Mouse (Mus musculus) neural tube, embryonic 12.5 days (tissue): ENCODE results near the gene Pom121l2. TPM values are rescaled to one million over a fixed set of nuclear protein-coding genes. Genes with fewer than 3 reads are reported as not detected.
A peak's percentile ranks its signal among the peaks of the same experiment; 100 is the strongest.

ENCODE experiments used
- ATAC-seq: fragments of 200-750 bp; cut with Nextera tagmentation; 2 replicates; pipeline ENCODE4 v1.8.0; 2017; ENCODE audit warnings: low read depth, mild to moderate bottlenecking, moderate TSS enrichment, moderate library complexity; ENCODE audit not compliant: low FRiP score
- H3K27ac ChIP-seq: fragments of 300-500 bp; sonication (generic); 2 replicates; pipeline ENCODE4 v1.5.1; 2016
- H3K27me3 ChIP-seq: fragments of 300-500 bp; sonication (generic); replicated peaks from 2 replicates; pipeline ENCODE4 v1.6.1; 2016; ENCODE audit warnings: mild to moderate bottlenecking
- H3K36me3 ChIP-seq: fragments of 300-500 bp; sonication (generic); 2 replicates; pipeline ENCODE4 v1.6.1; 2016; ENCODE audit warnings: mild to moderate bottlenecking
- H3K4me1 ChIP-seq: fragments of 300-500 bp; sonication (generic); 2 replicates; pipeline ENCODE4 v1.6.1; 2016
- H3K4me2 ChIP-seq: fragments of 300-500 bp; sonication (generic); replicated peaks from 2 replicates; pipeline ENCODE4 v1.6.1; 2016; ENCODE audit warnings: mild to moderate bottlenecking
- H3K4me3 ChIP-seq: fragments of 300-500 bp; sonication (generic); 2 replicates; pipeline ENCODE4 v1.5.1; 2016
- H3K9ac ChIP-seq: fragments of 300-500 bp; sonication (generic); 2 replicates; pipeline ENCODE4 v1.6.1; 2016; ENCODE audit warnings: mild to moderate bottlenecking
- H3K9me3 ChIP-seq: fragments of 300-500 bp; sonication (generic); 2 replicates; pipeline ENCODE4 v1.6.1; 2016; ENCODE audit warnings: mild to moderate bottlenecking
- WGBS: fragments of 180-500 bp; shearing (Covaris S2); methylation state at CpG from one replicate; pipeline ENCODE4 v1.1.7; 2016; 5-methylcytosine and 5-hydroxymethylcytosine counted together
- polyA plus RNA-seq: library from polyadenylated mRNA; unstranded; fragments of >200 nt; fragmentation: Nextera tagmentation; extraction: Ambion mirVana; gene quantifications from 2 replicates; pipeline ENCODE4 v1.2.1, GENCODE M21; 2016

Pom121l2 gene
- polyA plus RNA-seq, 1 experiment from 2014 or later = not detected

- H3K9me3 ChIP-seq = no peaks in the 10 kb centered on the region
- peaks cover 4% of the 10 kb centered on the region; the same call in 1 of the 2 replicates for H3K4me1 ChIP-seq
- peak overlapping the region; percentile 28 for H3K4me3 ChIP-seq
- H3K4me2 ChIP-seq = peak overlapping the region; percentile 57
- ATAC-seq = no peak
- H3K27me3 ChIP-seq = peaks cover 73% of the 10 kb centered on the region
- H3K36me3 ChIP-seq = no peaks in the 10 kb centered on the region
- no peak overlapping the region for H3K27ac ChIP-seq
- no peak overlapping the region for H3K9ac ChIP-seq
- WGBS = 2% methylated on average over 12 of the region's 12 CpGs
Measured at GRCm38 (mm10) chr13:21996101-21996839, 15.3 kb downstream of the Pom121l2 start.

DNA sequence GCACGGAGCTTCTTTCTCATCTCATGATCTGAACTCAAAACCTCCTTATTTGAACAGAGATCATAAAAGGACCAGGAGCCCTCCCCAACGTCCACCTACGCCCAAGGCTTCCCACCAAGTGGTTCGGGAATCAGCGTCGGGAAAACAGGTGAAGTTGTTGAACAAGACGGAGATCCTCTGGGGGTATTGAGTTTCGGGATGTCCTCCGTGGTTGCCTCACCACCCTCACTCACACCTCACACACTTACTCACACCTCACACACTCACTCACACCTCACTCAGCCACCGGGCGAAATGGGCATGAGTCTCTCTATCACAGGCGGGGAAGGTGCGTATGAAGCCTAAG lies 15.8 kb downstream of the Pom121l2 start:
- ATAC-seq = no peak
- WGBS = under 1% methylated on average over 13 of the region's 13 CpGs
- H3K4me1 ChIP-seq = peaks cover 4% of the 10 kb centered on the region; the same call in 1 of the 2 replicates
- H3K4me2 ChIP-seq = peak overlapping the region; percentile 50
- peak overlapping the region; percentile 20 for H3K4me3 ChIP-seq
- H3K27ac ChIP-seq = no peak overlapping the region
- peaks cover 79% of the 10 kb centered on the region for H3K27me3 ChIP-seq
- no peak overlapping the region for H3K9ac ChIP-seq
- H3K9me3 ChIP-seq = no peaks in the 10 kb centered on the region
- H3K36me3 ChIP-seq = no peaks in the 10 kb centered on the region

- 1% methylated on average over 21 of the region's 21 CpGs for WGBS
- Histone ChIP-seq H3K4me1 (peaks cover 4% of the 10 kb centered on the region; the same call in 1 of the 2 replicates), H3K4me2 (peak overlapping the region; percentile 50), H3K4me3 (peak overlapping the region; percentile 20), H3K9ac (no peak overlapping the region), H3K27me3 (peaks cover 84% of the 10 kb centered on the region), H3K36me3 (no peaks in the 10 kb centered on the region), H3K27ac (no peak overlapping the region), H3K9me3 (no peaks in the 10 kb centered on the region)
- no peak for ATAC-seq
Measured at GRCm38 (mm10) chr13:21997201-21997820, 16.3 kb downstream of the Pom121l2 start.

DNA sequence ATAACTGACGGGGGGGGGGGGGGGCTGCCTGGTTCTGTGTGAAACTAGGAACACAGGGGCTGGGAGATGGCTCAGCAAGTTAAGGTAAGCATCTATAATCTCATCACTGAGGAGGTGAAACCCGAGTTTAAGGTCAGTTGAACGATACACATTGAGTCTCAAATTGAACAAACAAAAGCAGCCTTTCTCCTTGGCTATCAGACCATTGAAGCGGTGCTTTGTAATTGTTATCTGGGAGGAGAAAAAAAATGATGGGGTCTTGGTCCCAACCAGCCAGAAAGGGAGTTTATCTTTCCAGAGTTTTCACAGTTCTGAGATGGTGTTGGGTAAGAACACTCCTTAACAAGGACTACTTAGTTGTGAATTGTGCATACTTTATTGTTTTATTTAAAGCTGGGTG lies 16.8 kb downstream of the Pom121l2 start:
- Histone ChIP-seq H3K9ac (no peak overlapping the region), H3K4me2 (peak overlapping the region; percentile 50), H3K36me3 (no peaks in the 10 kb centered on the region), H3K4me3 (no peak overlapping the region), H3K27ac (no peak overlapping the region), H3K9me3 (no peaks in the 10 kb centered on the region), H3K27me3 (peaks cover 87% of the 10 kb centered on the region), H3K4me1 (peaks cover 4% of the 10 kb centered on the region; the same call in 1 of the 2 replicates)
- 2% methylated on average over 4 of the region's 4 CpGs for WGBS
- no peak for ATAC-seq

DNA sequence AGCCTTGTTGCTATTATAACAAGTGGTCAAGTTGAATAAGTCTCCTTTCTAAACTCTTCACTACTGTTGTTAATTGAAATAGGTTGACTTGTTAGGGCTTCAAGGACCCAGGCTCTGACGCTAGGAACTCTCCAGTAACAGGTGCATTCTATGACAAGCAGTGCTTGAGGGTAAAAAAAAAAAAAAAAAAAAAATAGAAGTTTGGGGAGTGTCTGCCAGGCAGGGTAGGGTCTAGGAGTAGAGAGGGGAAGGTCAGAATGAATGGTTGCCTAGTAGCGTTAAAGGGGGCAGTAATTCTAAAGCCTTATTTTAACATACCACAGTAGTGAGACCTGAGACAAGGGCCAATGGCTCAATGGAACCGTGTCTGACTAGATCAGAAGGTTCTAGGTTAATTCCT lies 17.4 kb downstream of the Pom121l2 start:
- Histone ChIP-seq H3K27ac (no peak overlapping the region), H3K9ac (no peak overlapping the region), H3K9me3 (no peaks in the 10 kb centered on the region), H3K27me3 (peaks cover 90% of the 10 kb centered on the region), H3K36me3 (no peaks in the 10 kb centered on the region), H3K4me3 (no peak overlapping the region), H3K4me1 (peaks cover 4% of the 10 kb centered on the region; the same call in 1 of the 2 replicates), H3K4me2 (no peak overlapping the region)
- 22% methylated on average over 3 of the region's 3 CpGs for WGBS
- ATAC-seq = no peak

DNA sequence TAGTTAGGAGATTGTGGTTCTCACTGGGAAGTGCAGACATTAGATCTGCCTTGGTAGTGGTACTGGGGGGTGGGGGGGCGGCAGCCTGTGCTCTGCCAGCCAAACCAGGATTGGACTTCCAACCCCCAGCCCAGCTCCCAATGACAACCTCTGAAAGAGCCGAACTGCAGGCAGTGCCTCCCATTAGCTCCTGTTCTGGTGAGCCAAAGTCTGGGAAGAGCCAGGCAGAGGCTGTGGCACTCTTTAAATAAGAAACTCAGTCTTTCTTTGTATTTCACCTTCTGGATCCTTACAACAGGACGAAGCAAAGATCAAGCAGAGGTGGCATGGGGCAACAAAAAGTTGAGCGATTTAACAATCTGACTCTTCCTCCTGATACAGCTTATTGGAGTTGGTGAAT lies 18.2 kb downstream of the Pom121l2 start:
- Histone ChIP-seq H3K9ac (no peak overlapping the region), H3K4me2 (no peak overlapping the region), H3K36me3 (no peaks in the 10 kb centered on the region), H3K4me1 (peaks cover 4% of the 10 kb centered on the region; the same call in 1 of the 2 replicates), H3K27me3 (peaks cover 93% of the 10 kb centered on the region), H3K4me3 (no peak overlapping the region), H3K9me3 (no peaks in the 10 kb centered on the region), H3K27ac (no peak overlapping the region)
- no peak for ATAC-seq
- WGBS = 29% methylated on average over 4 of the region's 4 CpGs

- Histone ChIP-seq H3K4me2 (no peak overlapping the region), H3K27ac (no peak overlapping the region), H3K4me1 (peaks cover 9% of the 10 kb centered on the region), H3K36me3 (no peaks in the 10 kb centered on the region), H3K9ac (no peak overlapping the region), H3K27me3 (peaks cover 99% of the 10 kb centered on the region), H3K4me3 (no peak overlapping the region), H3K9me3 (no peaks in the 10 kb centered on the region)
- ATAC-seq = no peak
- 61% methylated on average over 2 of the region's 2 CpGs for WGBS
Measured at GRCm38 (mm10) chr13:22001346-22001745, 20.4 kb downstream of the Pom121l2 start.

GRCm38 (mm10) chr13:22001823-22002222 lies 20.8 kb downstream of the Pom121l2 start:
- H3K9ac ChIP-seq = no peak overlapping the region
- H3K4me2 ChIP-seq = no peak overlapping the region
- no peak for ATAC-seq
- H3K4me1 ChIP-seq = peaks cover 14% of the 10 kb centered on the region
- H3K36me3 ChIP-seq = no peaks in the 10 kb centered on the region
- peaks cover 99% of the 10 kb centered on the region for H3K27me3 ChIP-seq
- no peak overlapping the region for H3K27ac ChIP-seq
- H3K4me3 ChIP-seq = no peak overlapping the region
- WGBS = 16% methylated on average over 5 of the region's 5 CpGs
- no peaks in the 10 kb centered on the region for H3K9me3 ChIP-seq

DNA sequence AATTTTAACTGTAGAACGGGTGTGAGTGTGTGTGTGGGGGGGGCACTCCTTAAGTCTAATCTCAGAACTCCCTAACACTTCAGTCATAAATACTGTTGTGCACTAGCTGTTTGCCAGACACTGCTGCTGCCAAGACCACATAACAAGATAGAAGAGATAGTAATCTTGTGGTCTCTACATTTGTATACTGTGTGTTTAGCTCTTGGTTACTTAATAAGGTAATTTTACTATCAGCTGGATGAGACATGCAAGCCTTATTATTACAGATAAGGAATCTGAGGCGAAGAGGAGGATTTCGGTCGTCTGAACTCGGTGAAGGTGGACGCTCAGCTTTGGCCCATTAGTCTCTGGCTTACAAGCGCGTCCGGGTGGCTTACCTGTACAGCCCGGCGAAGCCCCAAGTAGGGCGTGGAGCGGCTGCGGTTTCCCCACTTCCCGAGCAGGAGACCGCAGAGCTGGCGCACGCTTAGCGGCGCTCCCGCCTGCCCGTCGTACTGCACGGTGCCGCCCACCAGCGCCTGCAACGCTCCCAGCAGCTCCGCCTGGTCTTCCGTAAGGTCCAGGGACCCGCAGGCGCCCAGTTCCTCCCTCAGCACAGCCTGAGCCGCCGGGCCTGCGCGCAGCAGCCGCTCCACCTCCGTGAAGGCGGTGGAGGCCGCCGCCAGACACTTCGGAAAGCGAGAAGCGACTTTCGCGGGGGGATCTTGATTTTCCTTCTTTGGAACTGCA lies 24.8 kb downstream of the Pom121l2 start:
- Histone ChIP-seq H3K27ac (no peak overlapping the region), H3K9ac (0 out of 2 replicates have a peak overlapping the region, but pooled peaks have one; percentile 42), H3K36me3 (no peaks in the 10 kb centered on the region), H3K4me2 (peak overlapping the region; percentile 89), H3K9me3 (no peaks in the 10 kb centered on the region), H3K4me3 (peak overlapping the region; percentile 46), H3K4me1 (peaks cover 16% of the 10 kb centered on the region), H3K27me3 (peaks cover 100% of the 10 kb centered on the region)
- WGBS = under 1% methylated on average over 45 of the region's 45 CpGs
- peak; percentile 67 for ATAC-seq

- H3K36me3 ChIP-seq = no peaks in the 10 kb centered on the region
- H3K27me3 ChIP-seq = peaks cover 99% of the 10 kb centered on the region
- WGBS = under 1% methylated on average over 38 of the region's 38 CpGs
- H3K27ac ChIP-seq = no peak overlapping the region
- peak overlapping the region; percentile 89 for H3K4me2 ChIP-seq
- H3K4me3 ChIP-seq = peak overlapping the region; percentile 46
- no peak overlapping the region for H3K9ac ChIP-seq
- peak; percentile 73; the same call in 1 of the 2 replicates for ATAC-seq
- H3K9me3 ChIP-seq = no peaks in the 10 kb centered on the region
- peaks cover 16% of the 10 kb centered on the region for H3K4me1 ChIP-seq
Measured at GRCm38 (mm10) chr13:22006334-22007120, 25.5 kb downstream of the Pom121l2 start.

DNA sequence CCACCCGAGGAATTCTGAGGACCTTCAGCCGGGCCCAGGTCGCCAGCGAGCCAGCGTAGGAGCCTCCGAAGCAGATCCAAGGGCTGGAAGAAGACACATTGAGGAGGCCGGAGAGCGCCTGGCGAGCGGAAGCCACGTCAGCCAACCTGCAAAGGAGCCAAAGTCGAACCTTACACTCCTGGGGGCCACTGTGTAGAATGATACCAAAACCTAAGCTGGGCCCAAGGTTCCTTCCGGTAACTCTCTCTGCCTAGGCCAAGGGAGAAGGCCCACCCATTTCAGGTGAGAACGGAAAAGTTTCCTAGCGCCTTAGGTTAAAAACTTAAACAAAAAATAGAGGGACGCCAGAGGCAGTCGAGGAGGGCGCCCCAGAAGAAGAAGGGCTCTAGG lies 26.1 kb downstream of the Pom121l2 start:
- H3K9ac ChIP-seq = no peak overlapping the region
- peak overlapping the region; percentile 89 for H3K4me2 ChIP-seq
- peaks cover 16% of the 10 kb centered on the region for H3K4me1 ChIP-seq
- H3K27me3 ChIP-seq = peaks cover 96% of the 10 kb centered on the region
- no peaks in the 10 kb centered on the region for H3K36me3 ChIP-seq
- peak overlapping the region; percentile 46 for H3K4me3 ChIP-seq
- no peak for ATAC-seq
- WGBS = 2% methylated on average over 18 of the region's 18 CpGs
- no peak overlapping the region for H3K27ac ChIP-seq
- H3K9me3 ChIP-seq = no peaks in the 10 kb centered on the region
